Mouse (Mus musculus): ENCODE results near the gene Plekhg1. TPM values are rescaled to one million over a fixed set of nuclear protein-coding genes. Genes with fewer than 3 reads are reported as not detected.

Gene Plekhg1
- polyA plus RNA-seq, 1 experiment from 2014 or later: 16.2 TPM

DNA sequence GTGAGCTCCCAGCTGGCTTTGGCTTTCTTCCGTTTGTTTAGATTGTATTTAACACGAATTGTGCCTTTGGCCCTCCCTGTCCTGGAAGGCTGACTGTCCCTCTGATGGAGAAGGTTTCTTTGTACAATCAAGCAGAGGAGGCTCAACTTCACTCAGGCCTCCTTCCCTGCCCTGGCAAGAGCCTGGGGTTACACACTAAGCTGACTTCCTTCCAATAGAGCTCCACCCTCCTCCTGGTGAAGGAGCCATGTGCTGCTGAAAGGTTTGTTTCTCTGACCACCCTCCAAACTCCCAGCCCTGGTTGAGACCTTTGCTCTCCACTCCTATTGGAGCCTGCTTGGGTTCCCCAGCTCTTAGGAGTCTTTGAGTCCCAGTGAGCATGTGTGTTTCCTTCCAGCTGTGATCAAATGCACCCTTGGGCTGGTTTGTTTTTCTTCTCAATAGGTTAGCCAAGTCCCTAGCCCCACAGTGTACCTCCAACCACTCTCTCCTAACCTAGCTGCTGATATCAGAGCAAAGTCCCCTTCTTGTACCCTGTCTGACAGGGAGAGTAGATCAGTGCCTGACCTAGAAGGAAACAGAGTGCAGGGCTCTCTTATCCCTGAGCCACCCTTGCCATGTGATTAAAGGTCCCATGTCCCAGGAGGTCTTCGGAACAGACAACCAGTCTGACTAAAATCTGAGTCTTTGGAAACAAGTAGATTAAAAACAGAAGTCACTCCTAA, 6.8 kb downstream of the Plekhg1 start:
- Histone ChIP-seq H3K27ac (replicated peaks; ENCODE audit: low read depth, low read length) (no peak overlapping the region), H3K27me3 (ENCODE audit: control insufficient read depth, insufficient read depth, low read length) (no peaks in the 10 kb centered on the region), H3K4me1 (ENCODE audit: control insufficient read depth, insufficient read depth, low read length) (no peaks in the 10 kb centered on the region; the same call in 1 of the 2 replicates), H3K4me3 (ENCODE audit: low read depth, low read length) (no peak overlapping the region), H3K9ac (replicated peaks; ENCODE audit: low read length) (no peak overlapping the region), H3K4me2 (ENCODE audit: low read depth, low read length) (no peak overlapping the region), H3K36me3 (replicated peaks; ENCODE audit: control insufficient read depth, insufficient read depth, low read depth, low read length) (no peaks in the 10 kb centered on the region), H3K9me3 (replicated peaks; ENCODE audit: control insufficient read depth, low read length) (no peaks in the 10 kb centered on the region)
- WGBS: 41% methylated on average over 3 of the region's 3 CpGs
- no peak for DNase-seq (ENCODE audit: low spot score)
- ATAC-seq (replicated peaks; ENCODE audit: insufficient number of reproducible peaks, low FRiP score, low TSS enrichment, low read depth): no peak

- no peak overlapping the region for H3K9ac ChIP-seq (replicated peaks; ENCODE audit: low read length)
These were observed 9.4 kb downstream of the Plekhg1 start for GRCm38 (mm10) chr10:3749580-3749979.

DNA sequence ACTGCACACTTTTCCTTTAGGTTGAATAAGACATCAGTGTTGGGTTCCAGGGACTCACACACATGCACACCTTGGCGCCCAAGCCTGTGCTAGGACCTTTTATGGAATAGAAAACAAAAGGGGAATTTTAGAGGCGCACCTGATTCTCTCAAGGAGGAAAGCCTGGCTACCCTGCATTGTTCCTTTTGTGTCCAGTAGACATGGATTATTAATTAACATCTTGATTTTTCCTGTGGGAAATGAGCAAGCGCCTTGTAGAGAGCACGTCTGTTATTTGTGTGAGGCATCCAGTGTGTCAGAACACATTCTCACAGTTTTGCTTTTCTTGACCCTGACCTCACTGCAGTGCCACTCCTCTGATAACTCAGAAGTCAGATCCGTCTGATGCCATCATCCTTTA, 21.8 kb downstream of the Plekhg1 start:
- no peak for DNase-seq (ENCODE audit: low spot score)
- no peaks in the 10 kb centered on the region for H3K27me3 ChIP-seq (ENCODE audit: control insufficient read depth, insufficient read depth, low read length)
- H3K4me1 ChIP-seq (ENCODE audit: control insufficient read depth, insufficient read depth, low read length): no peaks in the 10 kb centered on the region
- no peaks in the 10 kb centered on the region for H3K36me3 ChIP-seq (replicated peaks; ENCODE audit: control insufficient read depth, insufficient read depth, low read depth, low read length)
- H3K4me3 ChIP-seq (ENCODE audit: low read depth, low read length): no peak overlapping the region
- no peak for ATAC-seq (replicated peaks; ENCODE audit: insufficient number of reproducible peaks, low FRiP score, low TSS enrichment, low read depth)
- no peak overlapping the region for H3K27ac ChIP-seq (replicated peaks; ENCODE audit: low read depth, low read length)
- H3K4me2 ChIP-seq (ENCODE audit: low read depth, low read length): no peak overlapping the region
- H3K9ac ChIP-seq (replicated peaks; ENCODE audit: low read length): no peak overlapping the region
- no peaks in the 10 kb centered on the region for H3K9me3 ChIP-seq (replicated peaks; ENCODE audit: control insufficient read depth, low read length)
- WGBS: 82% methylated on average over 5 of the region's 5 CpGs

More at GRCm38 (mm10) chr10:3749580-3749979, 9.4 kb downstream of the Plekhg1 start:
- Histone ChIP-seq H3K4me1 (ENCODE audit: control insufficient read depth, insufficient read depth, low read length) (no peaks in the 10 kb centered on the region), H3K27ac (replicated peaks; ENCODE audit: low read depth, low read length) (no peak overlapping the region), H3K4me2 (ENCODE audit: low read depth, low read length) (no peak overlapping the region), H3K36me3 (replicated peaks; ENCODE audit: control insufficient read depth, insufficient read depth, low read depth, low read length) (no peaks in the 10 kb centered on the region), H3K4me3 (ENCODE audit: low read depth, low read length) (no peak overlapping the region), H3K27me3 (ENCODE audit: control insufficient read depth, insufficient read depth, low read length) (no peaks in the 10 kb centered on the region), H3K9me3 (replicated peaks; ENCODE audit: control insufficient read depth, low read length) (no peaks in the 10 kb centered on the region)
- 86% methylated on average over 1 of the region's 1 CpGs for WGBS
- ATAC-seq (replicated peaks; ENCODE audit: insufficient number of reproducible peaks, low FRiP score, low TSS enrichment, low read depth): no peak
- DNase-seq (ENCODE audit: low spot score): no peak

DNA sequence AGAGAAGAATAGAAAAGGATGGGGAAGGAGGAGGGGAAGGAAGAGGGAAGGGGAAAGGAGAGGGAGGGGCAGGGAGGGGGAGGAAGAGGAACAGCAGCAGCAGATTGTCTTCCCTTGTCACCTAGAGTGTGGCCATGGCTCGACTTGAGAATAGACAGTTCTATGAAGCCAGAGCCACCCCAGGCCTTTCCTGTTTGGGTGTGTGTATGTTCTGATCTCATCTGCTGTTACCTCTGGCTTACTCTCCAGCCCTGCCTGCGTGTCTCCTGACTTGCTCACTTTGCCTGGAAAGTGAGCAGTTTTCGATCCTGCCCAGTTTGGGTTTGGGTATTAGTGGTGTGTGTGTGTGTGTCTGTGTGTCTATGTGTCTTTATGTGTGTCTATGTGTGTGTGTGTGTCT, 23.0 kb downstream of the Plekhg1 start:
- H3K27me3 ChIP-seq (ENCODE audit: control insufficient read depth, insufficient read depth, low read length): no peaks in the 10 kb centered on the region
- no peaks in the 10 kb centered on the region for H3K4me1 ChIP-seq (ENCODE audit: control insufficient read depth, insufficient read depth, low read length)
- H3K9me3 ChIP-seq (replicated peaks; ENCODE audit: control insufficient read depth, low read length): no peaks in the 10 kb centered on the region
- DNase-seq (ENCODE audit: low spot score) (no peak), ATAC-seq (replicated peaks; ENCODE audit: insufficient number of reproducible peaks, low FRiP score, low TSS enrichment, low read depth) (no peak)
- H3K36me3 ChIP-seq (replicated peaks; ENCODE audit: control insufficient read depth, insufficient read depth, low read depth, low read length): no peaks in the 10 kb centered on the region
- H3K9ac ChIP-seq (replicated peaks; ENCODE audit: low read length): no peak overlapping the region
- H3K4me3 ChIP-seq (ENCODE audit: low read depth, low read length): no peak overlapping the region
- H3K4me2 ChIP-seq (ENCODE audit: low read depth, low read length): no peak overlapping the region
- 62% methylated on average over 3 of the region's 3 CpGs for WGBS
- no peak overlapping the region for H3K27ac ChIP-seq (replicated peaks; ENCODE audit: low read depth, low read length)

DNA sequence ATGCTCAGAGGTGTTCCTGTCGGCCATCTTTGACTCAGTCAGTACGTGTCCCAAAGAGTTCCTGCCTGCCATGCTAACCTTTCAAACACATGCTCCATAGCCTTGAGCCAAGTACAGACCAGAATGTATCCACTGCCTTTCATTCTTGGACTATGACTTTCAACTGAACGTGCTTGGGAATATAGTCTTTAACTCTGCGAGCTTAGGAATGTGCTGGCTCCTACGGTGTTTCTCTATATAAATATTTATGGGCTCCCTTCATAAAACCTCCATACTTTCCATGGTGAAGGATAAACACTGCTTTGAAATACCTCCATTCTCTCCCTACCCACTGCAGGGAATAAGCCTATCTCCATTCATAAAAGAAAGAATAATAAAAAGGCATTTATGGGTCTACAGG, 29.0 kb downstream of the Plekhg1 start:
- Histone ChIP-seq H3K4me3 (ENCODE audit: low read depth, low read length) (no peak overlapping the region), H3K27me3 (ENCODE audit: control insufficient read depth, insufficient read depth, low read length) (no peaks in the 10 kb centered on the region), H3K27ac (replicated peaks; ENCODE audit: low read depth, low read length) (no peak overlapping the region), H3K4me2 (ENCODE audit: low read depth, low read length) (no peak overlapping the region), H3K36me3 (replicated peaks; ENCODE audit: control insufficient read depth, insufficient read depth, low read depth, low read length) (no peaks in the 10 kb centered on the region), H3K9ac (replicated peaks; ENCODE audit: low read length) (no peak overlapping the region), H3K9me3 (replicated peaks; ENCODE audit: control insufficient read depth, low read length) (no peaks in the 10 kb centered on the region), H3K4me1 (ENCODE audit: control insufficient read depth, insufficient read depth, low read length) (no peaks in the 10 kb centered on the region)
- ATAC-seq (replicated peaks; ENCODE audit: insufficient number of reproducible peaks, low FRiP score, low TSS enrichment, low read depth) (no peak), DNase-seq (ENCODE audit: low spot score) (no peak)
- WGBS: 87% methylated on average over 5 of the region's 5 CpGs

DNA sequence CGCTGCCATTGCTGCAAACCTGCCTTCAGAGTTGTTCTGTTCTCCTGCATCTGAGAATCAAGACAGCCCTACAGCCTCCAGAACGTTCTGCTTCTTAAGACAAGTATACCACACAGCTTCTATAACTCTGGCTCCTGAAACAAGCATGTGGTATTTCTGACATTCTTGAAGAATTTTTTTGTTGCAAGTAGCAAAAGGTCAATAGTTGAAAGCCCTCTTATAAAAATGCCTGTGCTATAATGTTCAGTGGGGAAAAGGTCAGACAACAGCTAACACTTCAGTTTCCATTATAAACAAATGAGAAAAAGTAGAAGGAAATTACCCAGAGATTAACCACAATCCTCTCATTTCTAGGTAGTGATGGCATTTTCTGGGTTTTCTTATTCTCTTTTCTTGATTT, 34.2 kb downstream of the Plekhg1 start:
- H3K4me2 ChIP-seq (ENCODE audit: low read depth, low read length): no peak overlapping the region
- no peaks in the 10 kb centered on the region for H3K27me3 ChIP-seq (ENCODE audit: control insufficient read depth, insufficient read depth, low read length)
- H3K27ac ChIP-seq (replicated peaks; ENCODE audit: low read depth, low read length): no peak overlapping the region
- no peaks in the 10 kb centered on the region for H3K9me3 ChIP-seq (replicated peaks; ENCODE audit: control insufficient read depth, low read length)
- H3K36me3 ChIP-seq (replicated peaks; ENCODE audit: control insufficient read depth, insufficient read depth, low read depth, low read length): no peaks in the 10 kb centered on the region
- H3K4me3 ChIP-seq (ENCODE audit: low read depth, low read length): no peak overlapping the region
- DNase-seq (ENCODE audit: low spot score) (no peak), ATAC-seq (replicated peaks; ENCODE audit: insufficient number of reproducible peaks, low FRiP score, low TSS enrichment, low read depth) (no peak)
- WGBS: 80% methylated on average over 2 of the region's 2 CpGs
- H3K9ac ChIP-seq (replicated peaks; ENCODE audit: low read length): no peak overlapping the region
- no peaks in the 10 kb centered on the region for H3K4me1 ChIP-seq (ENCODE audit: control insufficient read depth, insufficient read depth, low read length)

GRCm38 (mm10) chr10:3776761-3777160, 36.6 kb downstream of the Plekhg1 start:
- Histone ChIP-seq H3K9me3 (replicated peaks; ENCODE audit: control insufficient read depth, low read length) (no peaks in the 10 kb centered on the region), H3K9ac (replicated peaks; ENCODE audit: low read length) (no peak overlapping the region), H3K4me2 (ENCODE audit: low read depth, low read length) (no peak overlapping the region), H3K27me3 (ENCODE audit: control insufficient read depth, insufficient read depth, low read length) (no peaks in the 10 kb centered on the region), H3K4me1 (ENCODE audit: control insufficient read depth, insufficient read depth, low read length) (no peaks in the 10 kb centered on the region), H3K36me3 (replicated peaks; ENCODE audit: control insufficient read depth, insufficient read depth, low read depth, low read length) (no peaks in the 10 kb centered on the region), H3K27ac (replicated peaks; ENCODE audit: low read depth, low read length) (no peak overlapping the region), H3K4me3 (ENCODE audit: low read depth, low read length) (no peak overlapping the region)
- WGBS: 85% methylated on average over 2 of the region's 2 CpGs
- no peak for ATAC-seq (replicated peaks; ENCODE audit: insufficient number of reproducible peaks, low FRiP score, low TSS enrichment, low read depth)
- DNase-seq (ENCODE audit: low spot score): no peak

DNA sequence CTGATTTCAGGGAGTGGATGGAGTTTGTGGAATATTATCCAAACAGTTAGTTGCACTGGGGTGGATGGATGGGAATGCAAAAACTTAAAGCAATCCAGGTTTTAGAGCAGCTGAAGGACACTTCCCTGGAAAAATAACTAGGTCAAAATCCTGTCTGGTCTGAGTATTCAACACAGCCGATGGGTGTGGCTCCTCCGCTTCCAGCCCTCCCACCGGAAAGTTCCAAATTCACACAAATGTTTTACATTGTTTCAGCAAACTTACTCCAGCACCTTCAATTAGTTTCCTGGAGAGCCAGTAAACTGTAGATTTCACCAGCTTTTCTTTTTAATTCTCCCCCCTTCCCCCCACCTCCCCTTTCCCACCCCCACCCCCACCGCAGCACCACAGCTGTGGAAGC, 45.2 kb downstream of the Plekhg1 start:
- ATAC-seq (replicated peaks; ENCODE audit: insufficient number of reproducible peaks, low FRiP score, low TSS enrichment, low read depth) (no peak), DNase-seq (ENCODE audit: low spot score) (no peak)
- WGBS: 85% methylated on average over 4 of the region's 4 CpGs
- H3K27me3 ChIP-seq (ENCODE audit: control insufficient read depth, insufficient read depth, low read length): no peaks in the 10 kb centered on the region
- no peak overlapping the region for H3K9ac ChIP-seq (replicated peaks; ENCODE audit: low read length)
- no peaks in the 10 kb centered on the region for H3K36me3 ChIP-seq (replicated peaks; ENCODE audit: control insufficient read depth, insufficient read depth, low read depth, low read length)
- no peak overlapping the region for H3K4me3 ChIP-seq (ENCODE audit: low read depth, low read length)
- no peaks in the 10 kb centered on the region for H3K9me3 ChIP-seq (replicated peaks; ENCODE audit: control insufficient read depth, low read length)
- no peaks in the 10 kb centered on the region for H3K4me1 ChIP-seq (ENCODE audit: control insufficient read depth, insufficient read depth, low read length)
- H3K27ac ChIP-seq (replicated peaks; ENCODE audit: low read depth, low read length): no peak overlapping the region
- no peak overlapping the region for H3K4me2 ChIP-seq (ENCODE audit: low read depth, low read length)

Measured in embryonic facial prominence, embryonic 11.5 days (tissue).